Mouse (Mus musculus): ENCODE results near the gene Unc5c. TPM values are rescaled to one million over a fixed set of nuclear protein-coding genes. Genes with fewer than 3 reads are reported as not detected.

Unc5c gene
- polyA plus RNA-seq, 1 experiment from 2014 or later, result 15.6 TPM

GRCm38 (mm10) chr3:141583180-141583579 lies 118.2 kb downstream of the Unc5c start:
- Histone ChIP-seq H3K4me2 (ENCODE audit: low read length) (no peak overlapping the region), H3K4me1 (replicated peaks; ENCODE audit: insufficient read depth, low read length) (no peaks in the 10 kb centered on the region; the same call in 1 of the 2 replicates), H3K9ac (ENCODE audit: low read depth, low read length) (no peak overlapping the region), H3K36me3 (ENCODE audit: insufficient read depth, low read length) (no peaks in the 10 kb centered on the region), H3K27me3 (ENCODE audit: insufficient read depth, low read length) (no peaks in the 10 kb centered on the region), H3K9me3 (replicated peaks; ENCODE audit: low read length) (no peaks in the 10 kb centered on the region), H3K27ac (no peak overlapping the region), H3K4me3 (replicated peaks; ENCODE audit: low read depth, low read length) (no peak overlapping the region)
- no peak for ATAC-seq (replicated peaks; ENCODE audit: low FRiP score, low read depth)
- DNase-seq (ENCODE audit: low spot score), result no peak
- 100% methylated on average over 1 of the region's 1 CpGs for WGBS
- TF ChIP-seq CTCF (IDR thresholded peaks at IDR 0.05; ENCODE audit: low read depth), result no peak

- no peak overlapping the region for H3K27ac ChIP-seq
- no peak for TF ChIP-seq CTCF (IDR thresholded peaks at IDR 0.05; ENCODE audit: low read depth)
- no peak overlapping the region for H3K4me2 ChIP-seq (ENCODE audit: low read length)
- ATAC-seq (replicated peaks; ENCODE audit: low FRiP score, low read depth) (no peak), DNase-seq (ENCODE audit: low spot score) (no peak)
- no peaks in the 10 kb centered on the region for H3K36me3 ChIP-seq (ENCODE audit: insufficient read depth, low read length)
- WGBS, result 83% methylated on average over 4 of the region's 4 CpGs
- no peak overlapping the region for H3K4me3 ChIP-seq (replicated peaks; ENCODE audit: low read depth, low read length)
- H3K9ac ChIP-seq (ENCODE audit: low read depth, low read length), result no peak overlapping the region
- H3K27me3 ChIP-seq (ENCODE audit: insufficient read depth, low read length), result no peaks in the 10 kb centered on the region
- H3K4me1 ChIP-seq (replicated peaks; ENCODE audit: insufficient read depth, low read length), result no peaks in the 10 kb centered on the region
- no peaks in the 10 kb centered on the region for H3K9me3 ChIP-seq (replicated peaks; ENCODE audit: low read length)
Measured at GRCm38 (mm10) chr3:141589392-141590012, 124.5 kb downstream of the Unc5c start.

- Histone ChIP-seq H3K9me3 (replicated peaks; ENCODE audit: low read length) (no peaks in the 10 kb centered on the region), H3K4me1 (replicated peaks; ENCODE audit: insufficient read depth, low read length) (no peaks in the 10 kb centered on the region; the same call in 1 of the 2 replicates), H3K27me3 (ENCODE audit: insufficient read depth, low read length) (no peaks in the 10 kb centered on the region), H3K27ac (no peak overlapping the region), H3K4me3 (replicated peaks; ENCODE audit: low read depth, low read length) (no peak overlapping the region), H3K36me3 (ENCODE audit: insufficient read depth, low read length) (no peaks in the 10 kb centered on the region), H3K9ac (ENCODE audit: low read depth, low read length) (no peak overlapping the region), H3K4me2 (ENCODE audit: low read length) (no peak overlapping the region)
- TF ChIP-seq CTCF (IDR thresholded peaks at IDR 0.05; ENCODE audit: low read depth), result no peak
- ATAC-seq (replicated peaks; ENCODE audit: low FRiP score, low read depth), result no peak
- no peak for DNase-seq (ENCODE audit: low spot score)
- WGBS, result 82% methylated on average over 5 of the region's 5 CpGs
Measured at GRCm38 (mm10) chr3:141593249-141593648, 128.2 kb downstream of the Unc5c start.

- ATAC-seq (replicated peaks; ENCODE audit: low FRiP score, low read depth) (no peak), DNase-seq (ENCODE audit: low spot score) (no peak)
- Histone ChIP-seq H3K27me3 (ENCODE audit: insufficient read depth, low read length) (no peaks in the 10 kb centered on the region), H3K9me3 (replicated peaks; ENCODE audit: low read length) (no peaks in the 10 kb centered on the region), H3K9ac (ENCODE audit: low read depth, low read length) (no peak overlapping the region), H3K4me1 (replicated peaks; ENCODE audit: insufficient read depth, low read length) (no peaks in the 10 kb centered on the region; the same call in 1 of the 2 replicates), H3K4me2 (ENCODE audit: low read length) (no peak overlapping the region), H3K4me3 (replicated peaks; ENCODE audit: low read depth, low read length) (no peak overlapping the region), H3K27ac (no peak overlapping the region), H3K36me3 (ENCODE audit: insufficient read depth, low read length) (no peaks in the 10 kb centered on the region)
- 78% methylated on average over 5 of the region's 5 CpGs for WGBS
- TF ChIP-seq CTCF (IDR thresholded peaks at IDR 0.05; ENCODE audit: low read depth), result no peak
Measured at GRCm38 (mm10) chr3:141594120-141594519, 129.1 kb downstream of the Unc5c start.

- no peaks in the 10 kb centered on the region for H3K36me3 ChIP-seq (ENCODE audit: insufficient read depth, low read length)
- DNase-seq (ENCODE audit: low spot score), result no peak
- H3K9ac ChIP-seq (ENCODE audit: low read depth, low read length), result no peak overlapping the region
- no peak overlapping the region for H3K4me2 ChIP-seq (ENCODE audit: low read length)
- no peak for TF ChIP-seq CTCF (IDR thresholded peaks at IDR 0.05; ENCODE audit: low read depth)
- no peaks in the 10 kb centered on the region for H3K27me3 ChIP-seq (ENCODE audit: insufficient read depth, low read length)
- H3K9me3 ChIP-seq (replicated peaks; ENCODE audit: low read length), result no peaks in the 10 kb centered on the region
- no peaks in the 10 kb centered on the region; the same call in 1 of the 2 replicates for H3K4me1 ChIP-seq (replicated peaks; ENCODE audit: insufficient read depth, low read length)
- WGBS, result 58% methylated on average over 3 of the region's 3 CpGs
- no peak overlapping the region for H3K4me3 ChIP-seq (replicated peaks; ENCODE audit: low read depth, low read length)
- ATAC-seq (replicated peaks; ENCODE audit: low FRiP score, low read depth), result no peak
- no peak overlapping the region for H3K27ac ChIP-seq
Measured at GRCm38 (mm10) chr3:141595073-141595472, 130.1 kb downstream of the Unc5c start.

GRCm38 (mm10) chr3:141596461-141596860 lies 131.4 kb downstream of the Unc5c start:
- Histone ChIP-seq H3K4me3 (replicated peaks; ENCODE audit: low read depth, low read length) (no peak overlapping the region), H3K9ac (ENCODE audit: low read depth, low read length) (no peak overlapping the region), H3K27ac (no peak overlapping the region), H3K36me3 (ENCODE audit: insufficient read depth, low read length) (no peaks in the 10 kb centered on the region), H3K9me3 (replicated peaks; ENCODE audit: low read length) (no peaks in the 10 kb centered on the region), H3K4me1 (replicated peaks; ENCODE audit: insufficient read depth, low read length) (no peaks in the 10 kb centered on the region; the same call in 1 of the 2 replicates), H3K4me2 (ENCODE audit: low read length) (no peak overlapping the region), H3K27me3 (ENCODE audit: insufficient read depth, low read length) (no peaks in the 10 kb centered on the region)
- DNase-seq (ENCODE audit: low spot score) (peak; percentile 49), ATAC-seq (replicated peaks; ENCODE audit: low FRiP score, low read depth) (no peak)
- no peak for TF ChIP-seq CTCF (IDR thresholded peaks at IDR 0.05; ENCODE audit: low read depth)
- WGBS, result 21% methylated on average over 3 of the region's 3 CpGs

- no peaks in the 10 kb centered on the region for H3K9me3 ChIP-seq (replicated peaks; ENCODE audit: low read length)
- 68% methylated on average over 1 of the region's 1 CpGs for WGBS
- no peak for TF ChIP-seq CTCF (IDR thresholded peaks at IDR 0.05; ENCODE audit: low read depth)
- ATAC-seq (replicated peaks; ENCODE audit: low FRiP score, low read depth), result no peak
- no peak overlapping the region for H3K27ac ChIP-seq
- H3K4me3 ChIP-seq (replicated peaks; ENCODE audit: low read depth, low read length), result no peak overlapping the region
- no peak for DNase-seq (ENCODE audit: low spot score)
- no peaks in the 10 kb centered on the region; the same call in 1 of the 2 replicates for H3K4me1 ChIP-seq (replicated peaks; ENCODE audit: insufficient read depth, low read length)
- no peaks in the 10 kb centered on the region for H3K27me3 ChIP-seq (ENCODE audit: insufficient read depth, low read length)
- H3K4me2 ChIP-seq (ENCODE audit: low read length), result no peak overlapping the region
- no peaks in the 10 kb centered on the region for H3K36me3 ChIP-seq (ENCODE audit: insufficient read depth, low read length)
- H3K9ac ChIP-seq (ENCODE audit: low read depth, low read length), result no peak overlapping the region
Measured at GRCm38 (mm10) chr3:141596881-141597280, 131.9 kb downstream of the Unc5c start.
